Mouse (Mus musculus) kidney, adult 9 months (tissue): ENCODE data around the gene Gsg1l2.

ENCODE experiments used
- DNase-seq: peaks from one replicate; pipeline ENCODE4 v3.0.0; 2022

Gene Gsg1l2

DNA sequence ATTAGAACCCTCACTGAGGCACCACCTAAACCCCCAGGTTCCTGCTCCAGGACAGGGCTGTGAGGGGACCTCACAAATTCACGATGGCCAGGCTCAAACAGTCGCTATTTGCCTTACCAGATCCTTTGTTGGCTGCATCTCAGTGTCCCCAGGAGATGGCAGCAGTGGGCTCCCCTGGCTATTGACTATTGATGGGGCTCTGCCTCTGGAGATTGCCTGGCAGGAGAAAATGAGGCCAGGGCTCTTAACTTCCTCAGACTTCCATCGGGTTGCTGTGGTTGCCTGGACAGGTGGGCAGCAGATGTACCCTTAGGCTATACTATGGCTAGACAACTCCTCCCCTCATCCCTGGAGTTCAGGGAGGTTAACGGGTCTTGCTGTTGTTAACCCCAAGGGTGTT is 45.8 kb downstream of the Gsg1l2 start:
- peak; percentile 36 for DNase-seq

DNA sequence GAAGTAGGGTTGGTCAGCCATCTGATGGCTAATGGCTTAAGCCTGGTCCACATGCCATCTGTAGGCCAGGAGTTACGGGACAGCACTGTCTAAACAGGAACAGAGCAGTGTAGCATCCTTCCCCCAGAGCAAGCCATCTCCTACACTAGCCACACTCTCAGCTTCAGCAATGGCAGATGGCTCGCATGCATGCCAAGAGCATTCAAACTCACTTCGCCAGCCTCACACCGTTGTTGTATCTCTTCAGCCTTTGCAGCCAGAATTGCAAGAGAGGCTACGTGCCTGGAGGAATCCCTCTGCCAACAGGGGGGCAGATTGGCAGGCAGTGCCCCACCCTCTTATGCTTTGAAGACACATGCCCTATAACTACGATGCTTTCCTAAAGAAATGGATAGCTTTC is 47.2 kb downstream of the Gsg1l2 start:
- DNase-seq = no peak

DNA sequence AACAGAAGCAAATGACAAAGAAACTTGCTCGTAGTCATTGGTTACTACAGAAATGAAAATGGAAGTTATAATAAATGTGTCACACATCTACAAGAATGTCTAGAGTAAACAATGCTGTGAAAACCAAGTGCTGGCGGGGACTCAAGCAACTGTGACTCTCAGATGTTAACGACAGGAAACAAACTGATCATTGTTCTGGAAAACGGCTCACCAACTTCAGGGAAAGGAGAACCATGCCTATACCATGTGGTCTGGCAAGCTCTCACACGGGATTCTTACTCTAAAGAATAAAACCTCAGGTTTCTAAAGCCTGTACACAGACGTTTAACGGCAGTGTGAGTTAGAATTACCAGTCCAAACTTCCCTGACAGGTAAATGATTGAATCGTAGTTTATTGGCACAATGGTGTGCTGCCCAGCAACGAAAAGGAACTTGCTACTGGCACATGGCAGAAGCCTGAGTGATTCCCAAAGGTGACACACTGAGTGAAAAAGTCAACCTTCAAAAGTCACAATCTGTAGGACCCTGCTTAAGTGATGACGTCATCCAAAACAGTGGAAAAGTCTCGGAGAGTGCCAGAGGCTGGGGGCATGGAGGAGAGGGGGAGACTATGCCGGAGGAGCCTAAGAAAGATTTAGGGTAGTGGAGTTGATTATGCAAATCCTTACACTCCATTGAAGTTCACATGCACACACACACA is 54.1 kb downstream of the Gsg1l2 start:
- DNase-seq = peak; percentile 28

DNA sequence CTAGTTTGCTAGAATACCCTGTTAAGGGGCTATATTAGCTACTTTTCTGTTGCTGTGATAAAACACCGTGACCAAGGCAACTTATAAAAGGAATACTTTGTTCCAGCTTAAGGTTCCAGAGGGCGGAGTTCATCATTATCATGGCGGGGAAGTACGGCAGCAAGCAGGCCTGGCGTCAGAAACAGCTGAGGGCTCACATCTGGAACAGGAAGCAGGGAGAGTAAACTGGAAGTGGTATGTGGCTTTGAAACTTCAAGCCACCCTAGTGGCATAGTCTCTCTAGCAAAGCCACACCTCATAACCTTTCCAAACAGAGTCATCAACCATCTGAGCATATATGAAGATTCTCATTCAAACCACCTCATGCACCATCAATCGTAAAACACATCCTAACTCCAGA is 55.1 kb downstream of the Gsg1l2 start:
- DNase-seq = no peak

DNA sequence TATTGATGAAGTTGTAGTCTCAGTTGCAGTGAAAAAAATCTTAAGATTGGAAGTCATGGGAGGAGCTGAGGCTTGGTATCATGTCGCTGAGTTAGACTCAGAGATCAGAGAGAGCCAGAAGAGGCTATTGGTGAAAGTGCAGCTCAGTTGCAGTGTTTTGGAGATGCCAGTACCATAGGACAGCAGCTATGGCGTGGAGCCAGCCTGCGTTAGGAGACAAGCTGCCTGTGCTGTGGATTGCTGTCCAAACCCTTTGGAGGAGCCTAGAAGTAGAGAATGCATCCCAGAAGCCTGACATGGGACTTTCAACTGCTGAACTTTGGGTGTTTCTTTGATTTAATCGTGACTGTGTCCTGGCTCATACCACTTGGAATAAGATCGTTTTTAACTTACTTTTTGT is 57.4 kb downstream of the Gsg1l2 start:
- no peak for DNase-seq

DNA sequence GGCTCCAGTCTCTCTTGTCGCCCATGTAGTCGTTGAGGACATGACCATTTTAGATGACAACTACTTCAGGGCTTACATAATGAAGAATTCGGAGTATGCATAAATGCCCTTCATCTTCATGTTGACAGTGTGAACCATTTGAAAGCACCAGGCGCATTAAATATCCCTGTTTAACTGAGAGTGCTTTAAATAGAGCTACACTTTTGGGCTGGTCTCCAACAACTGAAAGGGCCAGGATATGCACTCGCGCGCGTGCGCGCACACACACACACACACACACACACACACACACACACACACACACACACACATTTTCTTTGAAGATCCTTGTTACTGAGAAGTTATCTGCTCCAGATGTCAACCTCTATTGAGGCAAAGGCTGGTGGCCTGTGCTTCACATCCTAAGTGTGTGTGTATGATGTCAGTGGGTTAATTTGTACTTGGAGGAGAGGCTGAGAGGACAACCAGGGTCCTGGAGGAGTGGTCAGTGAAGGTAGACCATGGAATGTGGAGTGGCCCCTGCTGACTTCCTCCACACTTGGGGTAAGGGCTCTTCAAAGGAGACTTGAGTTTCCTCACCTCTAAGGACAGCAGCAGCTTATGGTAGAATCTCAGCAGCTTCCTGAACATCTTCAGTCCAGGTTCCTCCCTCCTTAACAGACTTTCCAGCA is 61.1 kb downstream of the Gsg1l2 start:
- DNase-seq = no peak
